Mouse (Mus musculus) hindbrain, embryonic 10.5 days (tissue): Measurements from ENCODE around the gene Tmem150b. TPM values are rescaled to one million over a fixed set of nuclear protein-coding genes. Genes with fewer than 3 reads are reported as not detected.

Experiments
- DNase-seq: peaks from one replicate; pipeline ENCODE4 v3.0.0-alpha.2; 2017; ENCODE audit warnings: low spot score
- H3K27ac ChIP-seq: fragments of 300-500 bp; sonication (generic); 2 replicates; pipeline ENCODE4 v1.5.1; 2016; ENCODE audit warnings: mild to moderate bottlenecking, moderate library complexity
- H3K27me3 ChIP-seq: fragments of 300-500 bp; sonication (generic); 2 replicates; pipeline ENCODE4 v1.6.1; 2016; ENCODE audit warnings: mild to moderate bottlenecking; ENCODE audit not compliant: poor library complexity, insufficient read depth, severe bottlenecking
- H3K36me3 ChIP-seq: fragments of 300-500 bp; sonication (generic); 2 replicates; pipeline ENCODE4 v1.6.1; 2016; ENCODE audit warnings: mild to moderate bottlenecking, moderate library complexity
- H3K4me1 ChIP-seq: fragments of 300-500 bp; sonication (generic); replicated peaks from 2 replicates; pipeline ENCODE4 v1.6.1; 2016; ENCODE audit warnings: mild to moderate bottlenecking
- H3K4me3 ChIP-seq: fragments of 300-500 bp; sonication (generic); 2 replicates; pipeline ENCODE4 v1.5.1; 2016; ENCODE audit warnings: mild to moderate bottlenecking, moderate library complexity
- H3K9me3 ChIP-seq: fragments of 300-500 bp; sonication (generic); 2 replicates; pipeline ENCODE4 v1.6.1; 2016; ENCODE audit warnings: mild to moderate bottlenecking, moderate library complexity
- WGBS: fragments of 180-500 bp; shearing (Covaris S2); methylation state at CpG from one replicate; pipeline ENCODE4 v1.1.7; 2016; 5-methylcytosine and 5-hydroxymethylcytosine counted together
- polyA plus RNA-seq: library from polyadenylated mRNA; unstranded; fragments of >200 nt; fragmentation: Nextera tagmentation; extraction: Ambion mirVana; gene quantifications from 2 replicates; pipeline ENCODE4 v1.2.1, GENCODE M21; 2016

The Tmem150b gene
- polyA plus RNA-seq, 1 experiment from 2014 or later = 0.17 TPM

DNA sequence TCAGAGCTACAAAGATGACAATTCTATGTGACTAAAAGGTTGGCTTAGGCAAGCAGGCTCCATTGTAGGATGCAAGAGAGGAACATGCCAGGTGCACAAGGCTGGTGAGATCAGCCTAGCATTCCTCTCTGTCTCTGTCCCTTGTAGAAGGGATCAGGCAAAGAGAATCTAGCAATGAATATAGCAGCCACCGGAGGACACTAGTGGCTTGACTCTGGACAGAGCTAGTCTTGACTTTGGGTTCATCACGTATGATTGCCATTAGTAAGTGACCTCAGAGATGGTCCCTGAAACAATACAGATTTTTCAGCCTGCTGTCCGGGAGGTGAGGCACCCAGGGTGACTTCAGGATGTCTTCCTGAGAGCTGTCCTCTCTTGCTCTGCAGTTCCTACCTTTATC lies 12.5 kb downstream of the Tmem150b start:
- Histone ChIP-seq H3K27ac (no peak overlapping the region), H3K36me3 (peaks cover 99% of the 10 kb centered on the region), H3K4me3 (no peak overlapping the region), H3K4me1 (no peaks in the 10 kb centered on the region), H3K27me3 (no peaks in the 10 kb centered on the region), H3K9me3 (no peaks in the 10 kb centered on the region)
- DNase-seq = no peak
- 83% methylated on average over 3 of the region's 3 CpGs for WGBS

DNA sequence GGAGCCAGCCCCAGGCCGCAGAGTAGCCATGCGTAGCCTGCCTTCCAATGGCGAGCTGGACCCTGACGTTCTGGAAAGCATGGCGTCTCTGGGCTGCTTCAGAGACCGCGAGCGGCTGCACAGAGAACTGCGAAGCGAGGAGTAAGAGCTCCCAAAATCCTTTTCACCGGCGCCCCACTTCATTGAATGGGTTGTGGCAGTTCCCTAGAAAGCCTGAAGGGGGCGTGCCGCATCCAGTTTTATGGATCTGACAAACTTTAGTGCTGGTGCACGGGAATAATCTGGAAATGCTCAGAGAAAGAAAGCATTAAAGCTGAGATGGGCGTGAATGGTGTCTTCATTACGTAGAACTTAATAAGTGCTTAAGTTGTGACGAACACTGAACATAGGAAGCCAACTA lies 20.0 kb downstream of the Tmem150b start:
- H3K4me1 ChIP-seq = peaks cover 9% of the 10 kb centered on the region
- WGBS = 40% methylated on average over 18 of the region's 18 CpGs
- no peak overlapping the region for H3K27ac ChIP-seq
- H3K9me3 ChIP-seq = no peaks in the 10 kb centered on the region
- H3K4me3 ChIP-seq = no peak overlapping the region
- H3K27me3 ChIP-seq = no peaks in the 10 kb centered on the region
- peaks cover 99% of the 10 kb centered on the region for H3K36me3 ChIP-seq
- DNase-seq = peak; percentile 55

DNA sequence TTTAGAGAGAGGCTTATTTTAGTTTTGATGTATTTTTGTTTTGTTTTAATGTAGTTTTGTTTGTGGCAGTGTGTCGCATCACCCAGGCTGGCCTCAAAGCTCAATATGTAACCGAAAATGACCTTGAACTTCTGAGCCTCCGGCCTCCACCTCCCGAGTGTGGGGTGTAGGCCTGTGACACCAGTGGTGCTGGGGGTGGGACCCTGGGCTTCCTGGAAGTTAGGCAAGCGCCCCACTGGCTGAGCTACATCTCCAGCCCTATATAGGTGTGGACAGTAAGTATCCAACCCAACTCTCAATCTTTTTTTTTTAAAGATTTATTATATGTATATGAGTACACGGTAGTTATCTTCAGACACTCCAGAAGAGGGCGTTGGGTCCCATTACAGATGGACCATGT lies 21.9 kb downstream of the Tmem150b start:
- Histone ChIP-seq H3K9me3 (no peaks in the 10 kb centered on the region), H3K36me3 (peaks cover 99% of the 10 kb centered on the region), H3K4me1 (peaks cover 9% of the 10 kb centered on the region), H3K27me3 (no peaks in the 10 kb centered on the region), H3K4me3 (no peak overlapping the region), H3K27ac (no peak overlapping the region)
- 92% methylated on average over 7 of the region's 7 CpGs for WGBS
- DNase-seq = no peak

- Histone ChIP-seq H3K4me1 (peaks cover 9% of the 10 kb centered on the region), H3K27me3 (no peaks in the 10 kb centered on the region), H3K27ac (0 out of 2 replicates have a peak overlapping the region, but pooled peaks have one; percentile 30), H3K36me3 (peaks cover 99% of the 10 kb centered on the region), H3K4me3 (no peak overlapping the region), H3K9me3 (no peaks in the 10 kb centered on the region)
- no peak for DNase-seq
- WGBS = 34% methylated on average over 8 of the region's 8 CpGs
Measured at GRCm38 (mm10) chr7:4702334-4702733, 22.7 kb downstream of the Tmem150b start.

DNA sequence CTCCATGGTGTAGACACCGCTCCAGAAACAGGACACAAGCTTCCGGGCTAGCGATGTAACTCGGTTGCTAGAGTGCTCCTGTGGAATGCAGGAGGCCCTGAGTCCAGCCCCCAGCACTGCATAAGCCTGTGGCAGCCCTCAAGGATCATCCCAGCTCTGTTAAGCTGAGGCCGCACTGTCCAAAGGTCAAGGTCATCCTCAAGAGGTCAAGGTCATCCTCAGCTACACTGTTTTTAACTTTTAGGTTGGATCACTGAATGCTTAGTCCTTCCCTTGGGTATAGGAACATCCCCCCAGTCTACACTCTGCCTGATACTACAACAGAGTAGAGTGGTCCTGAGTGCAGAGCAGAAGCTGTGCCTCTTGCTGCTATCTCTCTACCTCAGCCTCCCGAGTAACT lies 32.0 kb downstream of the Tmem150b start:
- H3K9me3 ChIP-seq = 0 out of 2 replicates have a peak, but pooled peaks cover 4% of the 10 kb centered on the region
- H3K36me3 ChIP-seq = peaks cover 58% of the 10 kb centered on the region
- 73% methylated on average over 6 of the region's 6 CpGs for WGBS

DNA sequence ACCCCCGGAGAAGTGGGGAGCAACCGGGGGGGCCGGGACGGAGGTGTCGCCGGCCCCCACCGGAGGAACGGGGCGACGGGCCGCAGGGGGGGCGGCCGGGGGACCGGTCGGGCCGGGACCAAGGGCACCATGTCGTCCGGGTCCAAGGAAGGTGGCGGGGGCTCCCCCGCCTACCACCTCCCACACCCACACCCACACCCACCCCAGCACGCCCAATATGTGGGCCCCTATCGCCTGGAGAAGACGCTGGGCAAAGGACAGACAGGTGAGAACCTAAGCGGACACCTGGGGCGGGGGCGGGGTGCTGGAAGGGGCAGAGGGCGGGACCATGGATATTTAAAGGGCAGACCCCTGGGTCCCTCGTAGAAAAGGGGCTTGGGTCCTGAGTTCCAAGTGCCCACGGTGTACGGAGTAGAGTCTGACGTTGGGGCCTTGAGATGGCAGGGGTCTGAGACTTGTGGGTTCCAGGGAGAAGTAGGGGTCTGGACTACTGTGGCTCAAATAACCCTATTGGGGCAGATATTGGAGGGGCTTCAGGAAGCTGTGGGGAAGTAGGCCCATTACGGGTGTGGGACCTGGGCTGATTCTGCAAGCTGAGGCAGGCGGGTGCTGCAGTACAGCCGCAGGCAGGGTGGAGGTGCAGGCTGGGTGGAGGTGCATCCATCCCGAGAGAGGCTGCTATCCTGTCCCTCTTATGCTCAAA lies 33.9 kb downstream of the Tmem150b start:
- peak; percentile 35 for DNase-seq
- H3K27me3 ChIP-seq = no peaks in the 10 kb centered on the region
- peak overlapping the region; percentile 98 for H3K4me3 ChIP-seq
- H3K27ac ChIP-seq = peak overlapping the region; percentile 100
- 0 out of 2 replicates have a peak, but pooled peaks cover 4% of the 10 kb centered on the region for H3K9me3 ChIP-seq
- WGBS = 4% methylated on average over 34 of the region's 35 CpGs
- H3K36me3 ChIP-seq = peaks cover 39% of the 10 kb centered on the region
- peaks cover 26% of the 10 kb centered on the region for H3K4me1 ChIP-seq

More for the DNA sequence above, 32.0 kb downstream of the Tmem150b start:
- H3K4me1 ChIP-seq = peaks cover 26% of the 10 kb centered on the region
- no peak overlapping the region for H3K27ac ChIP-seq
- DNase-seq = no peak
- H3K4me3 ChIP-seq = no peak overlapping the region
- no peaks in the 10 kb centered on the region for H3K27me3 ChIP-seq

DNA sequence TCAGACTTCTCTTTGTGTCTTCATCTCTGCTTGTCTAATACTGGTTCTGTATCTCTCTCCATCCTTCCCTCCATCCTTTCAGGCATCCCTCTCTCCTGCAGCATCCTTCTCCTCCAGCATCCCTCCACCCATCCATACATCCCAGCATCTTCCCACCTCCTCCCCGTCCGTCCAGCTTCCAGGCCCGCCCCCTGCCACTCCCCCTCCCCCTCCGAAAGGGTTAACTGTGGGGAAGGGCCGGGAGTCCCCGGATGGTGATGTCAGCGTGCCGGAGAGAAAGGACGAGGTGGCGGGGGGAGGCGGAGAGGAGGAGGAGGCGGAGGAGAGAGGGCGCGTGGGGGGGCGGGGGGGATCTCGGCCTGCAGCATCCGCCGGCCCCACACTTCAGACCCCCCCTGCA lies 34.7 kb downstream of the Tmem150b start, which contains the start of gene Brsk1:
TSS of gene Brsk1 (plus strand) at position 218 of the 400 bp plus-strand sequence.
- DNase-seq = peak; percentile 95
- peak within 1 kb of the TSS; percentile 100 for H3K27ac ChIP-seq

GRCm38 (mm10) chr7:4684632-4685417 lies 40.2 kb downstream of the Tmem150b start, which contains the start of gene Hspbp1:
Gene Hspbp1 (minus strand): TSS chr7:4685068.
- Histone ChIP-seq H3K4me3 (peak within 1 kb of the TSS; percentile 69), H3K36me3 (peaks cover 28% of the 10 kb centered on the region), H3K9me3 (no peaks in the 10 kb centered on the region), H3K4me1 (peaks cover 14% of the 10 kb centered on the region), H3K27ac (peak within 1 kb of the TSS; percentile 81), H3K27me3 (no peaks in the 10 kb centered on the region)
- peak; percentile 96 for DNase-seq
- under 1% methylated on average over 32 of the region's 32 CpGs for WGBS

More for the DNA sequence above, 34.7 kb downstream of the Tmem150b start, which contains the start of gene Brsk1:
- Histone ChIP-seq H3K4me1 (peaks cover 26% of the 10 kb centered on the region), H3K36me3 (peaks cover 32% of the 10 kb centered on the region), H3K27me3 (no peaks in the 10 kb centered on the region), H3K4me3 (peak within 1 kb of the TSS; percentile 98), H3K9me3 (0 out of 2 replicates have a peak, but pooled peaks cover 4% of the 10 kb centered on the region)
- 0% methylated on average over 9 of the region's 18 CpGs for WGBS

DNA sequence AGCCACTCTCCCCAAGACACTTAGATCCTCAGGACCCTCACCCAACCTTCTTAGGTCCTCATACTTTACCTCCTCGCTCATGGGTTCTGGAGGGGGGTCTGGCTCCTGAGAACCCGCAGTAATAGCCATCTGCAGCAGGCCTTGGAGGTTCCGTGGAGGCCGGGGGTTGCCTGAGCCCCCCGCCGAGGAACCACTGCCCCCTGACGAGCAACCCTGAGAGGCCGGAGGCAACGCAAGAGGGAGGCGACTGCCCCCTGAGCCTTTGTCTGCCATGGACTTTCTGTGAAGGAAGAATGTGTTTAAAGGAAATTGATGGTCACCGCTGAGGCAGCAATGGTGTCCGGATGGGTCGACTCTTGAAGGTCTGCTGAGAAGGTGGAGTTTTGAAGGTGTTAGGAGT lies 40.8 kb downstream of the Tmem150b start:
- 1% methylated on average over 13 of the region's 13 CpGs for WGBS
- H3K27ac ChIP-seq = peak overlapping the region; percentile 81

GRCm38 (mm10) chr7:4683307-4683706 lies 41.7 kb downstream of the Tmem150b start:
- H3K36me3 ChIP-seq = peaks cover 35% of the 10 kb centered on the region
- no peaks in the 10 kb centered on the region for H3K27me3 ChIP-seq
- WGBS = 89% methylated on average over 5 of the region's 5 CpGs
- no peaks in the 10 kb centered on the region for H3K9me3 ChIP-seq
- H3K4me3 ChIP-seq = no peak overlapping the region
- H3K4me1 ChIP-seq = peaks cover 14% of the 10 kb centered on the region
- no peak for DNase-seq
- no peak overlapping the region for H3K27ac ChIP-seq

More for the DNA sequence above, 40.8 kb downstream of the Tmem150b start:
- H3K4me1 ChIP-seq = peaks cover 14% of the 10 kb centered on the region
- H3K27me3 ChIP-seq = no peaks in the 10 kb centered on the region
- peaks cover 31% of the 10 kb centered on the region for H3K36me3 ChIP-seq
- no peaks in the 10 kb centered on the region for H3K9me3 ChIP-seq
- DNase-seq = no peak
- peak overlapping the region; percentile 69 for H3K4me3 ChIP-seq

DNA sequence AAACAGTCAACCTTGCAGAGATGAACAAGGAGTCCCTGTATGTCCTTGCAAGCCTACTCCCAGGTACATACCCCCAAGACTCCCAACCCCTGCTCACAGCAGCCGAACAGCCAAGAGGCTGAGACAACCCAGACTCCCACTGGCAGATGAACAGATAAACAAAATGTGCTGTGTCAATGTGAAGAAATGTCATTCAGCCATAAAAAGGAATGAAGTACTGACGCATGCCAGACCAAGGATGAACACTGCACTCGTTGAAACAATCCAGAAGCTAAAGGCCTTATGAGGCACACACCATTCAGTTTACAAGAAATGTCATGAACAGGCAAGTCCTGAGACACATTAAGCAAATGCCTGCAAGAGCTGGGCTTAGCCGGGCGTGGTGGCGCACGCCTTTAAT lies 49.8 kb downstream of the Tmem150b start:
- Histone ChIP-seq H3K36me3 (peaks cover 86% of the 10 kb centered on the region), H3K4me1 (no peaks in the 10 kb centered on the region), H3K27ac (no peak overlapping the region), H3K4me3 (no peak overlapping the region), H3K9me3 (no peaks in the 10 kb centered on the region), H3K27me3 (no peaks in the 10 kb centered on the region)
- WGBS = 97% methylated on average over 7 of the region's 7 CpGs
- DNase-seq = no peak

- H3K36me3 ChIP-seq = peaks cover 88% of the 10 kb centered on the region
- no peaks in the 10 kb centered on the region for H3K27me3 ChIP-seq
- H3K4me3 ChIP-seq = no peak overlapping the region
- no peak for DNase-seq
- no peaks in the 10 kb centered on the region for H3K9me3 ChIP-seq
- no peak overlapping the region for H3K27ac ChIP-seq
- WGBS = 96% methylated on average over 12 of the region's 12 CpGs
- H3K4me1 ChIP-seq = no peaks in the 10 kb centered on the region
Measured at GRCm38 (mm10) chr7:4674114-4674731, 50.8 kb downstream of the Tmem150b start.
